Mouse (Mus musculus): ENCODE measurements around the gene Abat. TPM values are rescaled to one million over a fixed set of nuclear protein-coding genes. Genes with fewer than 3 reads are reported as not detected.

Abat gene
- polyA plus RNA-seq, 1 experiment, result 9.5 TPM

DNA sequence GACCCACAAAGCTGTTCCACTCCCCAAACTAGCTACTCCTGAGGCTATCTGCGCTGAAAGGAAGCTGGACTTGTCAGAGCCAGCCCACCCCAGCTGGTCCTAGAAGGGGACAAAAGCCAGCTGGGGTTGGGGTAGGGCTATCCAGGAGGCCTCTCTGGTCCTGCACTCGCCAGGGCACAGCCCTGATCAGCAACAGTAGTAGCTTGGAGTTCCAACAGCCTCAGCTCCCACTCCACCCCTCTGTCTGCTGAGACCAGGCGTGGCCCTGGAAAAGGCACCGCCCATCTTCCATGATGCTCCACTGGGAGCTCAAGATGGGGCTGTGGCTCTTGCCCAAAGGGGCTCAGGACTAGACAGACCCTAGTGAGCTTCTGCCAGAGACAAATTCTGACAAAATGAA lies 154.6 kb downstream of the Abat start:
- TF ChIP-seq POLR2A (IDR thresholded peaks at IDR 0.05; ENCODE audit: control insufficient read depth, extremely low read depth, insufficient read depth, low read length, poor library complexity) (no peak), CTCF (IDR thresholded peaks at IDR 0.05; ENCODE audit: borderline replicate concordance, control insufficient read depth, extremely low read depth, insufficient read depth, low read length, poor library complexity) (no peak)
- 89% methylated on average over 4 of the region's 4 CpGs for WGBS
- H3K36me3 ChIP-seq (ENCODE audit: control insufficient read depth, insufficient read depth, low read length), result no peaks in the 10 kb centered on the region
- no peak overlapping the region for H3K27ac ChIP-seq (ENCODE audit: control insufficient read depth, insufficient read depth, low read length)
- no peak for DNase-seq
- H3K27me3 ChIP-seq (ENCODE audit: control insufficient read depth, insufficient read depth, low read length), result no peaks in the 10 kb centered on the region
- no peak overlapping the region for H3K4me3 ChIP-seq (ENCODE audit: control insufficient read depth, insufficient read depth, low read length)
- peaks cover 4% of the 10 kb centered on the region for H3K4me1 ChIP-seq (replicated peaks; ENCODE audit: control insufficient read depth, insufficient read depth, low read length)

DNA sequence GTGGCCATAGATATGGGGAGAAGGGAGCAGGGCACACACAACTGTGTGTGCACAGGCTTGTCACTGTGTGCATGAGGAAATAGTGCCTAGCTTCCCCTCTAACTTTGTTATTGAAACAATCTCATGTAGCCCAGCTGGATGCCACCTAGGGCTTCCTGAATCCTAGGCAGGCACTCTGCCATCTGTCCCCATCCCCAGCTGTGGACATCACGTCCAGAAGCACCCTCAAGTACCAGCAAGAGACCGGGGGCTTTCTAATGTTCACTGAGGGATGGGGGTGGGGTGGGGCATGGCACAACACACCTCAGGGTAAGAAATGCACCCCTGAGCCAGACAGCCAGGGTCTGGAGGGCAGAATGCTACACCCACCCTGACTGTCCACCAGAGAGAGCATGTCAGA lies 155.2 kb downstream of the Abat start:
- Histone ChIP-seq H3K4me3 (ENCODE audit: control insufficient read depth, insufficient read depth, low read length) (no peak overlapping the region), H3K4me1 (replicated peaks; ENCODE audit: control insufficient read depth, insufficient read depth, low read length) (peaks cover 4% of the 10 kb centered on the region), H3K27me3 (ENCODE audit: control insufficient read depth, insufficient read depth, low read length) (no peaks in the 10 kb centered on the region), H3K36me3 (ENCODE audit: control insufficient read depth, insufficient read depth, low read length) (no peaks in the 10 kb centered on the region), H3K27ac (ENCODE audit: control insufficient read depth, insufficient read depth, low read length) (no peak overlapping the region)
- 91% methylated on average over 2 of the region's 2 CpGs for WGBS
- TF ChIP-seq CTCF (IDR thresholded peaks at IDR 0.05; ENCODE audit: borderline replicate concordance, control insufficient read depth, extremely low read depth, insufficient read depth, low read length, poor library complexity), result no peak
- no peak for TF ChIP-seq POLR2A (IDR thresholded peaks at IDR 0.05; ENCODE audit: control insufficient read depth, extremely low read depth, insufficient read depth, low read length, poor library complexity)
- DNase-seq, result no peak

DNA sequence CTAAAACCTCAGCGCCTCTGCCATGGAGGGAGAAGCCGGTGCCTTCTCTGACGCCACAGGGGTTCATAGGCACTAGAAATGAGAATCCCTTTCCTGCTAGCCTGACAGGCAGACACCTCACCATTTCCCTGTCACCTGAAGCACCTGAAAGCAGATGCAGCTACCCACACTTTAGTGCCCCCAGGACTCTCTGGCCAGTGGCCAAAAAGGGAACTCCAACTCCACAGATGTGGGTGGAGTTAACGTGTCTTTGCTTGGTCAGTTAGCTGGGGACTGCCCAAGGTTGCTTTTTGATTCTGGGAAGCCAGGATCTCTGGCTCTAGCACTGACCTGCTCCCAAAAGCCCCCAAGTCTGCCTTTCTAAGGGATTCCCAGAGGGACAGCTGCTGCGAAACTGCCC lies 156.2 kb downstream of the Abat start:
- Histone ChIP-seq H3K4me1 (replicated peaks; ENCODE audit: control insufficient read depth, insufficient read depth, low read length) (peaks cover 9% of the 10 kb centered on the region), H3K27ac (ENCODE audit: control insufficient read depth, insufficient read depth, low read length) (no peak overlapping the region), H3K36me3 (ENCODE audit: control insufficient read depth, insufficient read depth, low read length) (no peaks in the 10 kb centered on the region), H3K27me3 (ENCODE audit: control insufficient read depth, insufficient read depth, low read length) (no peaks in the 10 kb centered on the region; the same call in 1 of the 2 replicates), H3K4me3 (ENCODE audit: control insufficient read depth, insufficient read depth, low read length) (no peak overlapping the region)
- WGBS, result 95% methylated on average over 5 of the region's 5 CpGs
- TF ChIP-seq POLR2A (IDR thresholded peaks at IDR 0.05; ENCODE audit: control insufficient read depth, extremely low read depth, insufficient read depth, low read length, poor library complexity), result no peak
- DNase-seq, result no peak

DNA sequence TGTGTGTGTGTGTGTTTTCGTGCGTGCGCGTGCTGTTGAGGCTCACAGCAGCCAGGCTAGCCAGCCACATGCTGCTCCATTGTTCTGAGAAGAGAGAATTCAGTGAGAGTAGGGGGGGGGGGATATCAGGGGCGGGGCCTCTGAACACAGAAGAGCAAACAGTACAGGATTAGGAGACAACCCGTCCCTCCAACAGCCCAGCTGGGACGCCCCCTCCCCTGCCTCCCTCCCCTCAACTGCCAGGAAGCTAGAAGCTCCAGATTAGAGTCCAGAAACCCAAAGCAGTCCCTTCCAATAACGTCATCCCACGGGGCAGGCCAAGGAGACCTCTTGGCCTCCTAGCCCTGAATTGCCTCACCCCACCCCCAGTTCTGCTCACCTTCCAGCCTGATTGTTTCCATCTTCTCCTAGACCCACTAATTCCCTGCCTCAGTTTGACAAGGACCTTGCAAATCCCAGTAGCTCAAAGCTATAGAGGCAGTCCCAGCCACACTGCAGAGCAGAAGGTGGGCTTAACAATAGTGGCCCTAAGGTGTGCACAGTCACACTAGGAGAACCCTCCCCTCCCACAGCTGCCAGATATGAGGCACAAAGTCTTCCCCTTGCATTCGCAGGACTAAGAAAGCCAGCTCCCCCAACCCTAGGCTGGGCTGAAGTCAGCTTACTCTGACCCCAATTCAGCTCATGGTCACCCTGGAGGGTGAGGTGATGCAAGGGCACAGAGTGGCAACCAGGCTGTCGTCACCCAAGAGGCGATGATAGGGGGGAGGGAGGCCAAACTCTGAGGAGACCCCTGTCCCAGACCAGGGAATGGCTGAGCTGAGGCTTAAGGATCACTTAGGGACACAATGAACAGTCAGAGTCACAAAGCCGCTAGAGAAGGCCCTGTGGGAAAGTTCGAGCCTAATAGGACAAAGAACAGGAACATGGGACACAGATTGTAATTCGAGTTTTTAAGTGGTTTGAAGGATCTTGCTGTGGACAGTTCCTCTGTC lies 157.1 kb downstream of the Abat start:
- Histone ChIP-seq H3K4me1 (replicated peaks; ENCODE audit: control insufficient read depth, insufficient read depth, low read length) (peaks cover 9% of the 10 kb centered on the region), H3K36me3 (ENCODE audit: control insufficient read depth, insufficient read depth, low read length) (no peaks in the 10 kb centered on the region), H3K4me3 (ENCODE audit: control insufficient read depth, insufficient read depth, low read length) (no peak overlapping the region), H3K27me3 (ENCODE audit: control insufficient read depth, insufficient read depth, low read length) (no peaks in the 10 kb centered on the region; the same call in 1 of the 2 replicates), H3K27ac (ENCODE audit: control insufficient read depth, insufficient read depth, low read length) (no peak overlapping the region)
- WGBS, result 74% methylated on average over 15 of the region's 15 CpGs
- no peak for DNase-seq
- TF ChIP-seq CTCF (IDR thresholded peaks at IDR 0.05; ENCODE audit: borderline replicate concordance, control insufficient read depth, extremely low read depth, insufficient read depth, low read length, poor library complexity) (no peak), POLR2A (IDR thresholded peaks at IDR 0.05; ENCODE audit: control insufficient read depth, extremely low read depth, insufficient read depth, low read length, poor library complexity) (no peak)

Other genes with a start within 250 kb of the Abat start
- 0.09 TPM in 1 of 2 replicates, not detected in the other for gene Tmem114, start 88.3 kb upstream of the Abat start, polyA plus RNA-seq (2012; rRNA removed)
- gene Mettl22, start 42.6 kb upstream of the Abat start, polyA plus RNA-seq (2012; rRNA removed), result 27.9 and 28.3 TPM in 2 replicates
- 110 and 116 TPM in 2 replicates for gene Pmm2, start 124.2 kb downstream of the Abat start, polyA plus RNA-seq (2012; rRNA removed)
- gene Tmem186, start 124.3 kb downstream of the Abat start, polyA plus RNA-seq (2012; rRNA removed), result 18.5 and 20.8 TPM in 2 replicates
- gene Carhsp1, start 158.7 kb downstream of the Abat start, polyA plus RNA-seq (2012; rRNA removed), result 42.0 and 47.4 TPM in 2 replicates
- 1.1 TPM in 1 of 2 replicates, not detected in the other for gene Gm5767, start 167.3 kb downstream of the Abat start, polyA plus RNA-seq (2012; rRNA removed)

Measured in thymus, adult 2 months (tissue).